Mouse (Mus musculus) left cerebral cortex, adult 11 months (tissue): Measurements from ENCODE around the gene Atp10b.
"Not testable (repeated sequence)": the region's sequence is repeated elsewhere in the genome, so short reads cannot be mapped to it uniquely, and the experiment has no call there.

Experiments
- DNase-seq: peaks from one replicate; pipeline ENCODE4 v3.0.0; 2022; ENCODE audit warnings: low spot score

The Atp10b gene

DNA sequence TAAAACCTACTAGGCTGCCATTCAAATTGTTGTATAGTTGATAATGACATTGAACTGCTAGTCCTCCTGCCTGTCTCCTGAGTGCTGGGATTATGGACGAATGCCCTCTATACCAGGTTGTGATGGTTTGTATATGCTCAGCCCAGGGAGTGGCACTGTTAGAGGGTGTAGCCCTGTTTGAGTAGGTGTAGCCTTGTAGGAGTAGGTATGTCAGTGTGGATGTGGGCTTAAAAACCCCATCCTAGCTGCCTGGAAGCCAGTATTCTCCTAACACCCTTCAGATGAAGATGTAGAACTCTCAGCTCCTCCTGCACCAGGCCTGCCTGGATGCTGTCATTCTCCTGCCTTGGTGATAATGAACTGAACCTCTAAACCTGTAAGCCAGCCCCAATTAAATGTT, at the start of gene Atp10b:
Gene Atp10b, plus strand, starts transcription at position 301 of the 400 bp plus-strand sequence.
- no peak for DNase-seq

DNA sequence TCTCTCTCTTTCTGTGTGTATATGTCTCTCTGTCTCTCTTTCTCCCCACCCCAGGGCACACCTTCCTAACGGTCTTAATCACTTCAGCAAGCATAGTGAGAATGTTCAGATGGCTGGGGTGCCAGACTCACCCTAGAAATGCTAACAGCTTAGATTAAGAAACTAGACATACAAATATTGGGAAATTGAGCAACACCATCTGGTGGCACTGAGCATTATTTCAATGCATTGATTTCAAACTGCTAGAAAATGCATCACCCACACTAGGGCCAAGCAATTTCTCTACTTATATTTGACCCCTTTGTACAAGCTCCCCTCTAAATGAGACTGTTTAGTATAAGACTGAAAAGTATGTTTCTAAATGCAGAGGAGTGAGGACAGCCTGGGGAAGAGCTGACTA, 48.3 kb upstream of the Atp10b start:
- no peak for DNase-seq

DNA sequence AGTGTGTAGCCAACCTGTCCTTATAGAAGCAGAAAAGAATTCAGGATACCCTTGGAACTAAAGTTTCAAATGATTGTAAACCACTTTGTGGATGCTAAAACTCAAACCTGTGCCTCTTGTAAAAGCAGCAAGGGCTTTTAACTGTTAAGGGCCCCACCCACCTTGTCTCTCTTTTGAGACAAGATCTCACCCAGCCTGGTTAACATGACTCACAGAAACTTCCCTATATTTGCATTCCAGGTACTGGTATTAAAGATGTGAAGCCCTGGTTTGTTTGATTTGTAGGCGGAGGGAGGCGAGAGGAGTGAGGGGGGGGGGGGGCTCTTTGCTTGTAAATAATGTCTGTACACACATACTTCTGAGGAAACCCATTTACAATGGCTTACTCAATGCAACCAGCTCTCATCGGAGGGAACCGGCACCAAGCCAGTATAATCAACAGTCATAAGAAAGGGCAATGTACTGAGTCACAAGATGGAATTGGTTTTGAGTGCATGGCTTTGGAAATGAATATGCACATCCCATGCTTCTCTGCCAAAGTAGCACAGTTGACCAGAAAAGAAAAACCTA, 23.7 kb upstream of the Atp10b start:
- no peak for DNase-seq

DNA sequence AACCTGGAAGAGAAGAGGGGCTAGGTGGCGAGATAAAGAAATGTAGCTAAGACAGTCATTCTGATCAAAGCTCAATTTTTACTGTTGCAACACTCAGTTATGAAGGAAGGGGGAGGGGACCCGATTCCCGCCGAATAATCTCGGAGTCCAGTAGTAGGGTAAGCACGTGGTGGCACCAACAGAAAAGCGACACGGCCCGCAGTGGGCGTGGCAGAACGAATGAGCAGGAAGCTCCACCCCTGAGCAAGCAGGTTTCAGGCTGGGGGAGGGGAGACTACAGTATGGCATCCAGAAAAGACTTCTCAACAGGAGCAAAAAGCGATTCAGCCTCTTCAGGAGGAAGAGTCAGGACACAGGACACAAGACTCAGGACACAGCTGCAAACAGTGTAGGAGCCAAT, 23.1 kb upstream of the Atp10b start:
- not testable (repeated sequence) for DNase-seq

DNA sequence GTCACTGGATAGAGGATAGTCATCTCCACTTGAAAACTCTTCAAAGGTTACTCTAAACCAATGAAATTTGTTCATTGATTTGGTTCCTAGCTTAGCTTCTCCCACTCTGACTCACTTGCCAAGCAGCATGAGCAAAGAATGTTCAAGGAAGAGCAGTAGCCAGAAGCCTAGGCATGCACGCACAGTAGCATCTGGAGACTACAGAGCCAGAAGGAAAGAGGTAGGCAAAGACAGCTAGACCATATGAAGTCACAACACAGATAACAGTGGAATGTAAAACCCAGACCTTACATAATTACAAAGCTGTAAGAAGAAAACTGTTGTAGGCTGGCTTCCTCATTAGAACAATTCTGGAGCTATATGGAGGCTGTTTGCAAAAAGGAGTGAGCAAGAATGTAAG, 8.4 kb upstream of the Atp10b start:
- peak; percentile 15 for DNase-seq

DNA sequence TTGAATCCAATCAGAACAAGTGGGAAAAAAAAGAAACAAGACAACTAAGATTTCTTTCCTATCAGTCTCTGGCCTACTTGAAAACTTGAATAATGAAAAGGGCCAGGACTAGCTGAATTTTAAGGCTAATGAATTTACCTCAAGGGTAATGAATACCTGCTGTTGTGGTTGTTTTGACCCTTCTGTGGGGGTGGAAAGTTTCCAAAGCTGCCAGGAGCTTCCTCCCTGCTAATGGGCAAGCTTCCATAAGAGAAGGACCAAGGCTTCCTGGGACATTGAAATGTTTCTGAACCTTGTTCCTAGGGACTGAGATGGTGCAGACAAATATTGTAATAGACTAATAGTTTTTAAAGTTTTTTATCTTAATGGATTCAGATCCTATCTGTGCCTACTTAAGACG, 6.9 kb upstream of the Atp10b start:
- DNase-seq = no peak

DNA sequence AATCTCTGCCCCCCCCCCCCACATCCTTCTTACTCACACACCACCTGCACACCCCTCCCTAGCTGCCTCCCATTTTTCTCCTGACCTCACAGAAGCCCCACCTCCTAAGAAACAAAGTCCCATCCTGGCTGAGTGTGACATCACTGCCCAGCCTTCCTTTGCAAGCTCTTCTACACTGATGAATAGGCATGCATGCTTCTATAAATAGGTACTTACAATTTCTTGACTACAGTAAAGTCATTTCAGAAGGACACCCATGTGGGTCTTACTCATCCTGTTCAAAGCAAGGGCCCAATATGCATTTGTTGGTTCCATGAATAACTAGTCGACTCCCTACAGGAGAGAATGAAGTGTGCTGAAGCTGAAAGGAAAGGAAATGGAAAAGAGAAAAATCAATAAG, 5.5 kb upstream of the Atp10b start:
- DNase-seq = no peak

DNA sequence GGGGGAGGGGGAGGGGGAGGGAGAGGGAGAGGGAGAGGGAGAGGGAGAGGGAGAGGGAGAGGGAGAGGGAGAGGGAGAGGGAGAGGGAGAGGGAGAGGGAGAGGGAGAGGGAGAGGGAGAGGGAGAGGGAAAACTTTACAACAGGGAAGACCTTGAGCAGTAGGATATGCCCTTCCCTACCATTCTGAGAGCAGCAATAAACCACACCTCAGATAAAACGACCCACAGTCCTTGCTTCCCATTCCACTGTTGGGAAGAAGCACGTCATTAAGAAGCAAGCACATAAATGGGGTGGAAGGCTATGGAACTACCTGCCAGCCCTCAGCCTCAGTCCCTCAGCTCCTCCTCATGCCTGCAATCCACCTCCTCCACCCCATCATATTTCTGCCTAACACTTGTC, 4.8 kb upstream of the Atp10b start:
- DNase-seq = not testable (repeated sequence)

DNA sequence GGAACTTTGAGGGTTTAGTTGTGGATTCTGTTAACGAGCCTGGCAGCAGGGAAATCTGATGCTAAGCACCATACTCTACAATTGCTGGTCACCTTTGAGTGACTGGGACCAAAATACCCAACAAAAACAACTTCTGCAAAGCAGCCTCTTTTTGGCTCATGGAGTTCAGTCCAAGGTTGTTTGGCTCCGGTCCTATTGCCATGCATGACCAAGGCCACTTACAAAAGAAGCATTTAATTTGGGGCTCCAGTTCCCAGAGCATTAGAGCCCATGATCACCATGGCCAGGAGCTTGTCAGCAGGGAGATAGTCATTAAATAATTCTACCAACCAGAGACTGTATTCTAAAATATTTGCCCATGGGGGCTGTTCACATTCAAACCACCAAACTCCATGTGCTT, 2.3 kb upstream of the Atp10b start:
- DNase-seq = peak; percentile 8

DNA sequence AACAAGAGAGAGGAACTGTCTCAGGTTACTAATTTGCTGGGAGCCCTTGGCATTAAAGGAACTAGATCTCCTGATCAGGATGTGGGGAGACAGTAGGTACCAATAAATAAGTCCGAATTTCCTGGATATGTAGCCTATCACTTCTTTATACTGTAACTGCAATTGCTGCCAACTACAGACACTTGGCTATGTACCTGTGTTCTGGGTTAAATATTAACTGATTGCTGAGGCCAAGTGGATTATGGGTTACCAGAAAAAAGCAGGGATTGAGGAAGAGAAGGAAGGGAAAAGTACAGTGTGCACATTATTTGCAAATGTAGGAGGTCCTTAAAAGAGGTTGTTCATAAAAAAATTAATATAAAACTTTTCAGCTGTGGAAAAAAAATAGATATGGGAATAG, 1.3 kb upstream of the Atp10b start:
- no peak for DNase-seq

DNA sequence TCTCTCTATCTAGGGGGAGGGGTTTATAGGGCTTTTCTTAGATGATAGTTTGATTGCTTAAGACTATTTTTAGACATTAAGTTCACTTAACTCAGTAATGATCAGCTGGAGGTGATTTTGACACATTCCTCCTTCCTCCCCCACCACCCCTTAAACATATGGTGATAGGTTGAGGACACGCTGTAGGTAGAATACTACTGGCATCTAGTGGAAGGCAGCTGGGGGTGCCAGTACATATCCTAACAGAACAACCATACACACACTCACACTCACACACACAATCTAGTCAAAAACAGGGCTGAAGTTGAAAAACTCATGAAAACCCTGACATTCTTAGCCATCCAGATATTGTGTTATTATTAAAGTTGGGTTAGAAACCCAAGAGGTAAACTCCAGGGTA, 5.3 kb downstream of the Atp10b start:
- DNase-seq = no peak

DNA sequence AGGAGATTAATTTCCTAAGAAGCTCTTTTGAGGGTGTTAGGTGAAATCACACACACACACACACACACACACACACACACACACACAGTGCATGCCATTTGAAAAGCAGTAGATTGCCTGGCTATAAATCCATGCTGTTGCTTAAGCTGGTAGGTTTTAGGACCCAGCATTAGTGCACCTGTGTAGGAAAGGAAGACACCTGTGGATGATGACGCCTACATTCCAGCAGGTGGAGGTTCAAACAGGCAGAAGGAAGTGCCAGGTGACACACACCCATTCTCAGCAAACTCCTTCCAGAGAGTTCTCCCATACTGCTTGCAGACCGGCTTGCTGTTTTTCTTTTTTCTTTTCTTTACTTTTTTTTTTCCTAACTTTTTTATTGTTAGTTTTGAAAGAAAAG, 5.7 kb downstream of the Atp10b start:
- DNase-seq = no peak

DNA sequence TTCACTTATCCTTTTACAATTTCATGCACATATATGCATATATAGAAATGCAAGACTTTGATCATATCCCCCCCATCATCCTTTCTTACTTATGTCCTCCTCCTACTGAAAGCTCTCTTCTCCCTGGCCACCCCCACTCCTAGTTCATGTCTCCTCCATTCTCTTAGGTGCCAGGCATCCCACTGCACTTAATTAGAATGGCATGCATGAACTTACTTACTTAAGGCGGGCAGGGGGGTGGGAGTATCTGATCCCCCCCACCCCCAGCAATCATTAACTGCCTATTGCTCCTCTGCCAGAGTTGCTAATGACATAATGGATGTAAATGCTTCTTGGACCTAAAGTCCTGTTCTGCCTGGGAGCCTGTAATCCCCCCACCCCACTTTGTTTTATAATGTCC, 9.1 kb downstream of the Atp10b start:
- DNase-seq = no peak

DNA sequence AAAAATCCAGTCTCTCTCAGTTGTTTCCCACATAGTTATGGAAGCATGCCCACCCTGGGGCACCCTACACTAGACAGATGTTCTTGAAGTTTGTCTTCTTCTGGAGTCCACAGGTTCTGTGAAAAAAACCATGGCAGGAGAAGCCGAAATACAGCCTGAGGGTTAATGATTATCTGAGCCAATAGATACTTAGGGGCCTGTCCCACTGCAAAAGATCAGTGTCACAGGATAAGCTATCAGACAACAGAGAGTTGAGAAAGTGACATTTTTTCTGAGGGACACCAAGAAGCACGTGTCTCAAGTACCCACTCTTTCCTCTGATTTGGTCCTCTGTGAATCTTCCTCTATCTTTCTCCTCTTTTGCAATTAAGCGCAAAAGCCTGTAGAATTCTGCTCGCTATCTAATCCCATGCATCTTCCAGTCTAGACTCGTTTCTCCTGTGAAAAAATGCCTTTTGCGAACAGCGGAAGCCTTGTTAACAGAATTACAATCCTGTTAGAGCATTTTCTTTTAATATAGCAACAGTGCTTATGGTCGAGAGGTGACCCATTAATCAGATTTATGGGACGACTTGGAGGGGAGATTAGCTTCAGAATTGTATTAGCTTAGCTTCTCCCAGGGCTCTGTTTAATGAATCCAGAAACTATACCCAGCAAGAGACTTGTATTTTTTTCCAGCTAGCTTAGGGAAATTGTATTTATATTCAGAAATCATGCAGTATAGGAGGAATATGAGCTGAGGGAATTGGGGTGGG, 10.7 kb downstream of the Atp10b start:
- DNase-seq = no peak

DNA sequence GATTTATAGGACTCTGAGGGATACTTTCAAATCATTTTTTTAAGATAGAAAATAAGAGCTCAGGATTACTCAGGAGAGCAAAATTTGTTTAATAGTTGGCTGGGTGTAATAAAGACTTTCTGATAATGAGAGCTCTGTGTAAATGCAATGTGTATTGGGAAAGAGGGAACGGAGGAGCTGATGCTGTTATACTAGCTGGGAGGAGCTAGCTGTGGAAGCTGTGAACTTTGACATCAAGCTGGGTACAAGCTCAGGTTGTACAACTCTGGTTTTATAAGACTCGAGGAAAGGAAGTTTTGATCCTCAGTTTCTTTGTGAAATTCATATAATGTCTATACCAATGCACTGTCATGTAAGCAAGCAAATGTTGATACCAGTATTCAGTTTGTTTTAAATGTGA, 20.9 kb downstream of the Atp10b start:
- DNase-seq = no peak

DNA sequence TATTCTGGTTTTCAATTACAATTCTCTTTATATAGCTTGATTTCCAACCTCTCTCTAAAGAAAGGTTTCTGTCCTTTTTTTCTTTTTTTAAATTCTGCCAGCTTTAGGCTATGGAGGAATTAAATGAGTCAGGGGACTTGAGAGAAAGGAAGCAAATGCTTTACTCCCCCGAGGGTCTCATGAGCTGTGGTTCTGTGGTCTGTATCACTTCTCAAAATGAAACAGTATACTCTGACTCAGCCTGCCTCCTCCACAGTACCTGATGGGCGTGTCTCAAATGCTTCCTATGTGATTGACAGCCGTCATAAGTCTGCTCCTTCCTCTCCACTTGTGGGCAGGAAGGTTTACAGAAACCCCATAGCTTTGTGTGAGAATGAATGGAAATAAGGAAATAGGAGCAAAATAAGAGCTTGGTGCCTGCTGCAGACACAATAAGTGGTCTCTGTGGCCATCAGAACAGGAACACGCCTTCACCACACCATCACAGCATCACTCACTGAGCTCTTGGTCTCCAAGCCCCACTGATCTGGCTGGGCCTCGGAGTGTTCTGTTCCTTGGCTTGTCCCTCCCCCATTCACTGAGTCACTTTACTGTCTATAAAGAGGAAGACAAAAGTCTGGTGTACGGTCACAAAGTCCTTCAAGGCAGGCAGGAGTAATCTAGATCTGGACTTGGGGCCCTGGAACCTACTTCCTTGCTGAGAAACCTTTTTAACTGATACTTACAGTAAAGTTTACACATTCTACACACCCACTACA, 24.9 kb downstream of the Atp10b start:
- no peak for DNase-seq

DNA sequence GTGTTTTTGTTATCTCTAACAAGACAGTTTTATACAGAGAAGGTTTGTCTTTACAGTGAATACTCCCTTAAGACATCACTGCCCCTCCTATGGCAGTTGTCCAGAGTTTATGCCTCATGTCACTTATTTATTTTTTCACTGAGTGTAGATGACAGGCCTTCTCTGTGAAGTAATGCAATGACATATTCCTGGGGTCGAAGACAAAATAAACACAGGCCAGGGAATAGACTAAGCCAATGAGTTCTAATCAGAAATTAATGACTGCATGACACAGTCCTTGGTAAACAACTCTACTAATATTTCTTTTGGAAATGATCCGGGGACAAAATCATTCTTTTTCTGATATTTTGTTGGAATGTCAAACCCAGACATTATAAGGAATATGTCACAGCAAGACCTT, 32.7 kb downstream of the Atp10b start:
- DNase-seq = no peak

DNA sequence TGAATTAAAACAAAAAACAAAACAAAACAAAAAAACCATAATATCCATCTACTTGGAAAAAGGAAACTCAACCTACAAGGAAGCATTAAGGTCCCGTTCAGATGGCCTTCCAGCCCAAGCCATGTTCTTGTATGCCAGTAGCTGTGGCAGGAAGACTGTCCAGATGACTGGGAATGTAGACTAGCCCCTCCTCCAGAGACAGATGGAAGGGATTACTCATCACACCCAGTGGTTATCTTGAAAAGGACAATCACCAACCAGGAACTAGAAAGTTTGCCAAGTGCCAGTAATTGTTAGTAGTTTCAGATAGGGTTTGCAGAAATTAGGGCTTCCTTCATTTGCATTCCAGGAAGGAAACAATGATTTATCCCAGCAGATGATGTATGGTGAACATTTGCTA, 33.1 kb downstream of the Atp10b start:
- DNase-seq = no peak

DNA sequence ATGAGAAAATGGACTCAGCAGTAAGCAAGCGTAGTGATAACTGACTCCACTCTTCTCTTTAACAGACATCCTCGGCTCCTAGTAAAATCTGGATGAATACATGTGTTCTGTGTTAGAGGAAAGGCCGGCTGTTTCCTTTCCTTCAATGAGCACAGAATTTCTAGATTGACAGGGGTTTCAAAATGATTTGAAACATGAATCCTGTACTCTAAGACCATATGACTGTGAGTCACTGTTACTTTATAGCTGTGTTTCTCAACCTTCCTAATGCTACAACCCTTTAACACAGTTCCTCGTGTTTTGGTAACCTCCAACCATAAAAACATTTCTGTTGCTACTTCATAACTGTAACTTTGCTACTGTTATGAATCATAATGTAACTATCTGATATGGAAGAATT, 33.8 kb downstream of the Atp10b start:
- DNase-seq = no peak

DNA sequence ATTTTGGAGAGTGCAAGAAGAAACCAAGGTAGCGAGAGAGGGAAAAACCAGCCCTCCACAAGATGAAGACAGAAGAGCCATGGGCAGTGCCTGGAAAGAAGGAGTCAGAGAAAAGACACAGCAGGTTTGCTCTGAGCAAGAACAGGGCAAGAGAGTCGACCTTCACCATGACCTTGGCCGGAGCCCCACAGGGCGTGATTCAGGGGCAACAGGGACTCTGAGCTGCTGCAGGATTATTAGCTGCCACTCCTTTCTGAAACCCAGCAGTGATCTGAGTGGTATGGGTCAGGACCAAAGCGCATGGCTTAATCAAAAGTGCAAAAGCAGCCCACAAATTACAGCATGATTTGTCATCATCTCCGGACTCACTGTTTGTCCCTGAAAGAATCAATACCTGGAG, 36.6 kb downstream of the Atp10b start:
- DNase-seq = no peak

DNA sequence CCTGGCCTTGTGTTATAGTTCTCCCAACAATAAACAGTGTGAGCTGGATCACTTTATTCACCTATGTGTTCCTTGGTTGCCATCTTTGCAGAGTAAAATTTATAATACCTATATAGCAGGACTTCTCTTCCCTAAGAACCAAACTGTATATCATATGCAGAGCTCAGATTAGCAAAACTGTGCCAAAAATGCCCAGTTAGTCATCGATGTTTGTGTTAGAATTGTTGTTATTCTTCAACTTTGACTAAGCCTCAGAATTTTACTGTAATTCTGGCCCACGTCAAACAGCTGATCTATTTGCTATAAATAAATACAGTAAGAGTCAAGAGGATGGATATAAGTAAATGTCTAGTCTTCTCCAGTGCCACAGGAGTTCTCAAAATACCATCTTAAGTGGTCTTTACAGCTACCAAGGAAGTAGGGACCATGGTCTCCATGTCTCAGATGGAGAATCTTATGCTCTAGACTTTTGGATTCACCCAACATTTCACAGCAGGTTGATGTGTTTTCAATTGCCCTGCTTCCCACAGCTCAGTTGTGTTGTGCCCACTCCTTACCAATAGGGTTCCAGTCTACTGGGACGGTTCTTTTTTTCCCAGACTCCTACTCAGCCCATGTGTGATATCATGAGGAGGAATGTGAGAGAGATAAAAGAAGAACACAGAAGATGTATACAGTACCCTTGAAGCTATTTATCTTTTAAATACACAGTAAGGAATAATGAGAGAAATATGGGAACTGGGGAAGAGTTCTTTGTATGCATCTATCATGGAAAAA, 40.3 kb downstream of the Atp10b start:
- DNase-seq = peak; percentile 19

DNA sequence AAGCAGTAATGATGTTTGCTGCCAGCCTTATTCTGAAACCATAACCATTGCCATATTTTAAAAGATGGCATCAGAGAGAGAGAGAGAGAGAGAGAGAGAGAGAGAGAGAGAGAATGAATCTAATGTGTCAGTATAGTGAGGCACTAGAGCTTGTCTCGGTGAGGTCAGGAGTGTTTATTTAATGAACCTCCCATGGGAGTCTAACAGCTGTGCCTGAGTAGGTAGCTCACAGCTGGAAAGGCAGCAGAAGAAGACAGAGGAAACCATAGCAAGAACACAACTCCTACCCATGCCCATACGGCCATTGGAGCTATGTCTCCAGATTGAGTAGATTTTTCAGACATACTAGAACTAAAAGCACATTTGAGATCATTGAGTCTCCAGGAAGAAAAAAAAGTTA, 49.1 kb downstream of the Atp10b start:
- no peak for DNase-seq

DNA sequence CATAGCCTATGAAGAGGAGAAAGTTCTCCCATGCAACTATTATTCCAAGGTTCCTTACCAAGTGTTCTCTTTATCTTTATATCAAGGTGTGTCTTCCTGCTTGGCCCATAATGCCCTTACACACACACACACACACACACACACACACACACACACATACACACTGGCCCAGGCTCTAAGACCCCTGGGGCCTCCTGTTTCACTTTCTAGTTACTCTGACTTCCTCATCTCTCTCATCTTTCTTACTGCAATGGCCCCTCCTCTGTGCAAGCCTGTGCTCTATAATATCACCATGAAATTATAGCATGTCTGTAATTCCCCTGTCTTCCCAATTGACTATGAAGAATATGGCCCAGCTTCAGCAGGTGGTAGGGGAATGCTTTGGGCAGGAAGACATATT, 49.7 kb downstream of the Atp10b start:
- no peak for DNase-seq
